Mouse (Mus musculus) gastrocnemius, postnatal 14 days (tissue): ENCODE data around the gene Zswim3. TPM values are rescaled to one million over a fixed set of nuclear protein-coding genes. Genes with fewer than 3 reads are reported as not detected.
"Not testable (repeated sequence)": the region's sequence is repeated elsewhere in the genome, so short reads cannot be mapped to it uniquely, and the experiment has no call there.

Experiments used
- DNase-seq: peaks from one replicate; pipeline ENCODE4 v3.0.0; 2021; ENCODE audit warnings: mixed read lengths
- intact Hi-C: fragments of 180-260 bp; cut with DNase I; formaldehyde crosslinking; loops from one replicate; pipeline ENCODE4 v1.15.1; 2025; ENCODE audit warnings: low total_unique reads
- total RNA-seq, 2 experiments: library from RNA; stranded (reverse); gene quantifications; 2 replicates each; pipeline ENCODE4 v1.2.3; 2021

Zswim3 gene
- total RNA-seq, 2 experiments from 2014 or later = 1.1 to 1.2 TPM

- intact Hi-C loops = no loop called here
- no peak for DNase-seq
Observed at GRCm38 (mm10) chr2:164778015-164778287, 26.9 kb upstream of the Zswim3 start.

GRCm38 (mm10) chr2:164778809-164779208 lies 26.1 kb upstream of the Zswim3 start:
- DNase-seq = peak; percentile 70
- intact Hi-C loops = no loop called here

DNA sequence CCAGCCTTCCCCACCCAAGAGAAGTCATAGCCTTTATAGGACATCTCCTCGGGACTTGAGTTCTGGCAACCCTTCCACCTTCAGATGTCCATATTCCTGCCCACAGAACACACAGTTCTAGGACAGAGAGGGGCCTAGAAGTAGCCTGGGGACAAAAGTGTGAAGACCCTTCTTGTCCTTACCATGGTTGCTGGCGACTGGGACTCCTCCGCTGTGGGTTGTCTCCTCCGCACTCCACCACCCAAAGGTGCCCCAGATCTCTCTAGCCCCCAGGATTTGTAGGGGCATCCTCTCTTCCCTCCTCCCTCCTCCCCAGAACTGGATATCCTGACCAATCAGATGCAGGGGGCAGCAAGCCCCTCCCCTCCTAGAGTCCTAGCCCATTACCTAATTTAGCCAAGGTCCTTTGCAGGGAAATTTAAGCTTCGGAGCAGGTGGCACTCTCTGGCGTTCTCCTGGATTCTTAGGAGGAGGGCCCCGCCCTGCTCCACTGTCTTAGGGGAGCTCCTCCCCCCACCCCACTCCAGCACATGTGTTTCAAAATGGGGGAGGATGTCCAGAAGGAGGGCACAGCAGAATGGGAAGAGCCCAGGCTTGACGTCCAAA lies 25.3 kb upstream of the Zswim3 start, which contains the start of gene Tnnc2:
Tnnc2 (minus strand) TSS at position 487 of the 606 bp plus-strand sequence.
- intact Hi-C loops = no loop called here
- peak; percentile 68 for DNase-seq

GRCm38 (mm10) chr2:164781876-164782275 lies 23.0 kb upstream of the Zswim3 start:
- peak; percentile 69 for DNase-seq
- intact Hi-C loops = no loop called here

DNA sequence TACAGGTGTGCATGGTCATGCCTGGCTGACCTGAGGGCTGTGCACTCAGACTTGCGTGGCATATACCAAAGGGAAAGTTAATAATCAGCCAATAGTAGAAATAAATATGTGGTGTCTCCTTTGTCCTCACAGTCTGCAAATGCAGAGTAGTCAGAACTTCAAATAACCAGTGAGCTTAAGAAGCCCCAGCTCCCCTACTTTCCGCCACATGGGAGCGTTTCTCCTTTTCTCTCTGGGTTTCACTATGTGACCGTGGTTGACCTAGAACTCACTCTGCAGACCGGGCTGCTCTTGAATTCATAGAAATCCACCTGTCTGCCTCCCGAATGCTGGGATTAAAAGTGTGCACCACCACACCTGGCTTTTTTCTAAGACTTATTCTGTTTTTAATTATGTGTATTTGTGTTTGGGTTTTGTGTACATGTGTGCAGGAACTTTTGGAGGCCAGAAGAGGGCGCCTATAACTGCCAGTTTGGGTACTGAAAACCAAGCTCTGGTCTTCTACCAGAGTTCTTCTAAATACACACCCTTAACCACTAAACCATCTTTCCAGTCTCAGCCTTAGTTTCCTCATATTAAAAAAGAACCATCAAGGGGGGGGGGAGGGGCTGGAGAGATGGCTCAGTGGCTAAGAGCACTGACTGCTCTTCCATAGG lies 20.8 kb upstream of the Zswim3 start:
- no peak for DNase-seq
- intact Hi-C loops = no loop called here

- DNase-seq = no peak
- intact Hi-C loops = no loop called here
Observed at GRCm38 (mm10) chr2:164784869-164785420, 20.0 kb upstream of the Zswim3 start.

DNA sequence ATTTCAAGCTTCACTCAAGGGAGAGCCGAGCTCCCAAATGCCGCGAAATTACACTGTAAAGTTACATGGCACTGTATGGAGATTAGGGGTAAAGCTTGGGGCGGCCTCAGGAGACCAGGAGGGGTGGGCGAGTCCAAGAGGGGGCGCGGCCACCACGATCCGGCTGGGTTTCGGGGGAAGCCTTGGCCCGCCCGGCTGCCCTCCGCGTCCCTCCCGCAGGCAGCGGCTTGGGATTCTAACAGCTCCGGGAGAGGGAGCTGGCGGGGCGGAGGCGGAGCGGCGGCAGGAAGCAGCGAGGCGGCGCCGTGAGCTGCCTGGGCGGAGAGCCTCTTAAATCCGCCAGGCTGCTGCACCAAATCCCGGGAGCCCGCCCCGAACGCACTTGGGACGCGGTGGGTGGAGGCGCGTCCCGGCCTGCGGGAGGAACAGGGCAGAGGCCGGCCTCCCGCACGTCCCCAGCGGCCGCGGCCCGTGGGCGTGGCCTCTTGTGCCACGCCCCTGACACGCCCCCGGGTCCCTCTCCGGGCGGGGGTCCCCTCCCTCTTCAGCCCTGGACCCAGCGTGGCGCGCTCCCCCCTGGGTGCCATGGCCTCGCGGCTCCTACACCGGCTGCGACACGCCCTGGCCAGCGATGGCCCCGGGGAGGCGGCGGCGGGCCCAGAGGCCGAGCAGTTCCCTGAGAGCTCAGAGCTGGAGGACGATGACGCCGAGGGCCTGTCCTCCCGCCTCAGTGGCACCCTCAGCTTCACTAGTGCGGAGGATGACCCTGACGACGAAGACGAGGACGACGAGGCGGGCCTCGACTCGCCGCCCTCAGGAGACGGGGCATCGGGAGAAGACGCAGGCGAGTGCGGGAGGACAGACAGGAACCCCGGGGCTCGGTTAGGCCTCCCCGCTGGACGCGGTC lies 19.2 kb upstream of the Zswim3 start, which contains the start of gene Snx21:
Snx21 (plus strand) TSS at position 343 of the 907 bp plus-strand sequence.
- DNase-seq = peak; percentile 92
- intact Hi-C loops = no loop called here

- intact Hi-C loops = no loop called here
- DNase-seq = no peak
Observed at GRCm38 (mm10) chr2:164786388-164786885, 18.5 kb upstream of the Zswim3 start.

DNA sequence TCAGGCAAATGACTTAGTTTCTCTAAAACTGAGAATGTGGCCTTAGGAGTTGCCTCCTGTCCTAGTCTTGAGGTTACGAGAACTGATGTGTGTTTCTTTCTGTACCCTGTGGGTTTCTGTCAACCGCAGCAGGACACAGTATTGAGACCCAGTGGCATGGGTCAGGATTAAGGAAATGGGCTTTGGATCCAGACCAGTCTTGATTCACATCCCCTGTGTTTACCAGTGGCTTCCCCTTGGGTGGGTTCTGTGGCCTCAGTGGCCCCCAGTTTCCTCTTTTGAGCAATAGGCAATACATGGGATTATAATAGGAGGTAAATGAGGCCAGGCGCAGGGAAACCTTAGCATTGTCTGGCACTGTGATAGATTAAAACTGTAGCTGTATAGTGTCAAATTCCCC lies 17.9 kb upstream of the Zswim3 start:
- DNase-seq = no peak
- intact Hi-C loops = no loop called here

DNA sequence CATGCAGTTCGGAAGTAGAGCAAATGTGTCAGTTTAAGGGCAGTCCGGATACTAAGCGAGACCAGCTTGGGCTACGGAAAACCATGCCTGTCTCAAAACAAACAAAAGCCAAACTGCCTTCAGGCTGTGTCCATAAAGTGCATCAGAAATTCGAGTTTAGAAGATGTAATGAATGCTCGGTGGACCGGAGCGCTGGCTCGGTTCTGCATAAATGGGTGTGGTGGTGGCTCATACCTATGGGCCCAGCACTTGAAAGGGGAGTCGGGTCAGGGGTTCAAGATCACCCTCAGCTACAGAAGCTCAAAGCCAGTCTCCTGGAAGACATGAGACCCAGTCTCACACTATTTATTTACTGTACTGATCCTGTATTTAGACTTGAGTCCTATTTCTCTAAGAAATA lies 17.1 kb upstream of the Zswim3 start:
- no peak for DNase-seq
- intact Hi-C loops = no loop called here

- DNase-seq = no peak
- intact Hi-C loops = no loop called here
Observed at GRCm38 (mm10) chr2:164788411-164788810, 16.5 kb upstream of the Zswim3 start.

GRCm38 (mm10) chr2:164790451-164790850 lies 14.4 kb upstream of the Zswim3 start:
- intact Hi-C loops = no loop called here
- no peak for DNase-seq

- intact Hi-C loops = no loop called here
- no peak for DNase-seq
Observed at GRCm38 (mm10) chr2:164791841-164792261, 13.0 kb upstream of the Zswim3 start.

- intact Hi-C loops = no loop called here
- DNase-seq = no peak
Observed at GRCm38 (mm10) chr2:164792400-164793190, 12.3 kb upstream of the Zswim3 start.

DNA sequence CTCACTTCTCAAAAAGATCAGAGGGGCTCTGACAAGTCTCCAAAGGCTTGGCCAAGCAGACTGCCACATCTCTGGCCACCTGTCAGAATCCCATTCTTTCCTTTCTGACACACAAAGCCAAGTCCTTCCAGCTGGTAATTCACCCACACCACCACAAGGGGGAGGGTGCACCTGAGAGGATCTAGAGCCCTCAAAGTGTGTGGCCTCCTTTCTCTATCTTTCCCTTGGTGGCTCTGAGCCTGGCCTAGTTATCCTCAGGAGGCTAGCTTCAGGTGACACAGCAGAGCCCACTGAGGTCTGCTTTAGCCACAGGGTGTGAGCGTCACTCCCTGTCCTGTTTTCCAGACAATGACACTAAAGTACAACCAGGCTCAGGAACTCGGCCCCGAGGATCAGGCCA lies 11.7 kb upstream of the Zswim3 start:
- intact Hi-C loops = no loop called here
- DNase-seq = peak; percentile 52

- no peak for DNase-seq
- intact Hi-C loops = no loop called here
Observed at GRCm38 (mm10) chr2:164793772-164794171, 11.1 kb upstream of the Zswim3 start.

GRCm38 (mm10) chr2:164794293-164794692 lies 10.6 kb upstream of the Zswim3 start:
- intact Hi-C loops = no loop called here
- peak; percentile 88 for DNase-seq

- intact Hi-C loops = no loop called here
- DNase-seq = no peak
Observed at GRCm38 (mm10) chr2:164795868-164796267, 9.0 kb upstream of the Zswim3 start.

DNA sequence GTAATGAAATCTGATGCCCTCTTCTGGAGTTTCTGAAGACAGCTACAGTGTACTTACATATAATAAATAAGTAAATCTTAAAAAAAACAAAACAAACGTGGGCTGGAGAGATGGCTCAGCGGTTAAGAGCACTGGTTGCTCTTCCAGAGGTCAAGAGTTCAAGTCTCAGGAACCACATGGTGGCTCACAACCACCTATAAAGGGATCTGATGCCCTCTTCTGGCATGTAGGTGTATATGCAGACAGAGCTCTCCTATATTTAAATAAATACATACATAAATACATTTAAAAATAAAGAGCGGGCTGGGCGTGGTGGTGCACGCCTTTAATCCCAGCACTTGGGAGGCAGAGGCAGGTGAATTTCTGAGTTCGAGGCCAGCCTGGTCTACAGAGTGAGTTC lies 6.3 kb upstream of the Zswim3 start:
- intact Hi-C loops, DNase-seq: not testable (repeated sequence)
